Mouse (Mus musculus) heart, postnatal 0 days (tissue): ENCODE results near the gene Slc25a12. TPM values are rescaled to one million over a fixed set of nuclear protein-coding genes. Genes with fewer than 3 reads are reported as not detected.

ENCODE experiments used
- ATAC-seq: fragments of 200-750 bp; cut with Nextera tagmentation; 2 replicates; pipeline ENCODE4 v1.8.0; 2017; ENCODE audit warnings: low read depth, moderate number of reproducible peaks, moderate library complexity; ENCODE audit not compliant: insufficient read depth
- DNase-seq: peaks from one replicate; pipeline ENCODE4 v3.0.0-alpha.2; 2016; ENCODE audit warnings: low spot score
- H3K27ac ChIP-seq: fragments of 300-500 bp; sonication (generic); 2 replicates; pipeline ENCODE4 v1.5.1; 2014; ENCODE audit warnings: low read depth, mild to moderate bottlenecking
- H3K27me3 ChIP-seq: fragments of 300-500 bp; sonication (generic); 2 replicates; pipeline ENCODE4 v1.6.1; 2014; ENCODE audit warnings: low read length, mixed read lengths; ENCODE audit not compliant: control insufficient read depth, insufficient read depth
- H3K36me3 ChIP-seq: fragments of 300-500 bp; sonication (generic); replicated peaks from 2 replicates; pipeline ENCODE4 v1.6.1; 2014; ENCODE audit warnings: low read length, mixed read lengths; ENCODE audit not compliant: control insufficient read depth, insufficient read depth
- H3K4me1 ChIP-seq: fragments of 300-500 bp; sonication (generic); 2 replicates; pipeline ENCODE4 v1.6.1; 2014; ENCODE audit warnings: antibody characterized with exemption; ENCODE audit not compliant: control insufficient read depth, insufficient read depth
- H3K4me2 ChIP-seq: fragments of 300-500 bp; sonication (generic); 2 replicates; pipeline ENCODE4 v1.6.1; 2014; ENCODE audit warnings: low read depth, mild to moderate bottlenecking, low read length, moderate library complexity
- H3K4me3 ChIP-seq: fragments of 300-500 bp; sonication (generic); 2 replicates; pipeline ENCODE4 v1.5.1; 2014; ENCODE audit warnings: low read depth, low read length
- H3K9ac ChIP-seq: fragments of 300-500 bp; sonication (generic); replicated peaks from 2 replicates; pipeline ENCODE4 v1.6.1; 2014; ENCODE audit warnings: low read depth, low read length, mixed read lengths
- H3K9me3 ChIP-seq: fragments of 300-500 bp; sonication (generic); replicated peaks from 2 replicates; pipeline ENCODE4 v1.6.1; 2016; ENCODE audit warnings: low read length; ENCODE audit not compliant: control insufficient read depth
- CTCF ChIP-seq: IDR thresholded peaks from 2 replicates; pipeline ENCODE4 v1.5.1; 2016; ENCODE audit warnings: antibody characterized with exemption, control low read depth, low read depth
- EP300 ChIP-seq: IDR thresholded peaks from 2 replicates; pipeline ENCODE4 v1.6.1; 2016; ENCODE audit warnings: antibody characterized with exemption, low read depth
- WGBS: fragments of 180-500 bp; shearing (Covaris S2); extraction: QIAGEN DNeasy Blood & Tissue Kit; methylation state at CpG from one replicate; pipeline ENCODE4 v1.1.7; 2014; 5-methylcytosine and 5-hydroxymethylcytosine counted together
- polyA plus RNA-seq: library from polyadenylated mRNA; unstranded; fragments of >200 nt; fragmentation: Nextera tagmentation; extraction: Ambion mirVana; gene quantifications from 2 replicates; pipeline ENCODE4 v1.2.1, GENCODE M21; 2015
- total RNA-seq: library from RNA; depleted of rRNA; stranded (reverse); fragments of >200 nt; gene quantifications from 2 replicates; pipeline ENCODE4 v1.2.3, GENCODE M21; 2014; ENCODE audit warnings: low replicate concordance

Gene Slc25a12
- total and polyA plus RNA-seq, 2 experiments from 2014 or later = 155 to 159 TPM

- TF ChIP-seq CTCF = no peak
- no peak for TF ChIP-seq EP300
- Histone ChIP-seq H3K4me1 (no peaks in the 10 kb centered on the region), H3K27ac (peak overlapping the region; percentile 20; the same call in 1 of the 2 replicates), H3K4me3 (no peak overlapping the region), H3K4me2 (no peak overlapping the region), H3K9me3 (no peaks in the 10 kb centered on the region), H3K36me3 (peaks cover 59% of the 10 kb centered on the region), H3K27me3 (no peaks in the 10 kb centered on the region), H3K9ac (no peak overlapping the region)
- DNase-seq (peak; percentile 9), ATAC-seq (peak; percentile 73)
- WGBS = 72% methylated on average over 20 of the region's 20 CpGs
Observed at GRCm38 (mm10) chr2:71264585-71264984, 103.0 kb downstream of the Slc25a12 start.

DNA sequence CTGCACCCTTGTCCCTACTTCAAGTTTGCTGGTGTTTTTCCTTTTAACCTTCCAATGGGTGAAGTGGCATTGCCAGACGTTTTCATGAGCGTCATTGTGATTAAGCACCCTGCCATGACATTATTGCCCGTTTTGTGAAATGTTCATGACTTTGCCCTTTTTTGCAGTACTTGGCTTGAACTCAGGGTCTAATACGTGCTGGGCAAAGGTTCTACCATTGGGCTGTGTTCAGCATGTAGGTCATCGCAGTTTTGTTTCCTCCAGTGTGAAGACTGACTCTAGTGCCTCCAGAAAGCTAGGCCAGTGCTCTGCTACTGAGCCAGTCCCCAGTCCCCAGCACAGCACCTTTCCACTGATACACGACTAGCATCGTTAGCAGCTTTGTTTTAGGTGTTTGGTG is 111.0 kb downstream of the Slc25a12 start:
- Histone ChIP-seq H3K27me3 (no peaks in the 10 kb centered on the region), H3K4me2 (no peak overlapping the region), H3K9me3 (no peaks in the 10 kb centered on the region), H3K4me3 (no peak overlapping the region), H3K36me3 (peaks cover 82% of the 10 kb centered on the region), H3K9ac (no peak overlapping the region), H3K27ac (no peak overlapping the region), H3K4me1 (no peaks in the 10 kb centered on the region)
- WGBS = 85% methylated on average over 7 of the region's 7 CpGs
- ATAC-seq (no peak), DNase-seq (no peak)
- TF ChIP-seq CTCF (no peak), EP300 (no peak)

DNA sequence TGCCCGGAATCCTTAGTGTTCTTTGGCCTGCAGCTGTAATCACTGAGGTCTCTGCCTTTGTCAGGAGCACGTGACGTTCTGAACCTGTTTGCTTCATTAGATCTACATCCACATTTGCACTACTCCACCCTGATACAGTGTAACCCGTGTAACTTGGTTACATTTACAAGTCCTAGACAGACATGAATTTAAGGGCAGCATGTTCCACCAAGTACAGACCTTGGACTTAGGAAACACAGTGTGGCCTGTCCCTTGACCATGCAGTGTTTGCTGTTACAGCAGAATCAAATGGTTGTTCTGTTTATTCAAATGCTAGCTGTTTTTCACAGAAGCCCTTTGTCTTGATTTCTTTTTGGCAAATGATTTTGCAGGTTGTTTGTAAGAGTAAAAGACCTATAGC is 112.7 kb downstream of the Slc25a12 start:
- no peak for TF ChIP-seq CTCF
- no peak for TF ChIP-seq EP300
- H3K27ac ChIP-seq = no peak overlapping the region
- H3K9ac ChIP-seq = no peak overlapping the region
- no peak for DNase-seq
- ATAC-seq = no peak
- no peaks in the 10 kb centered on the region for H3K4me1 ChIP-seq
- peaks cover 87% of the 10 kb centered on the region for H3K36me3 ChIP-seq
- WGBS = 49% methylated on average over 4 of the region's 4 CpGs
- H3K27me3 ChIP-seq = no peaks in the 10 kb centered on the region
- H3K9me3 ChIP-seq = no peaks in the 10 kb centered on the region
- no peak overlapping the region for H3K4me2 ChIP-seq
- H3K4me3 ChIP-seq = no peak overlapping the region

DNA sequence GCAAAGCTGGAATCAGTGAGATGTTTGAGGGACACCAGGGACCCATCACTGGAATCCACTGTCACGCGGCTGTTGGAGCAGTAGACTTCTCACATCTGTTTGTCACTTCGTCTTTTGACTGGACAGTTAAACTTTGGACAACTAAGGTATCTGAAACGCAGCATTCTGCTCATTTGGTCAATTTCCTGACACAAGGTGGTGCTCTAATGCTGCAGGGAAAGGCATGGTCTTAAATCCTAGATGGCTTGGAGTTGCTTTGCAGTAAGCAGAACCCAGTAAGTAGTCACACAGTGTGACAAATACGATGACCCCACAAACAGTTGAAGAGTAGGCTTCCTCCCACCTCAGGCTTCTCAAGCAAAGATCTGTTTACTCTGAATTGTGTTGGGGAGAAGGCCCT is 116.7 kb downstream of the Slc25a12 start:
- Histone ChIP-seq H3K27ac (no peak overlapping the region), H3K27me3 (no peaks in the 10 kb centered on the region), H3K4me1 (no peaks in the 10 kb centered on the region), H3K36me3 (peaks cover 70% of the 10 kb centered on the region), H3K4me3 (no peak overlapping the region), H3K9ac (no peak overlapping the region), H3K4me2 (no peak overlapping the region), H3K9me3 (no peaks in the 10 kb centered on the region)
- ATAC-seq = no peak
- DNase-seq = no peak
- WGBS = 82% methylated on average over 5 of the region's 5 CpGs
- TF ChIP-seq EP300 = no peak
- peak; percentile 52 for TF ChIP-seq CTCF

GRCm38 (mm10) chr2:71248071-71248470 is 119.5 kb downstream of the Slc25a12 start:
- peaks cover 63% of the 10 kb centered on the region for H3K36me3 ChIP-seq
- DNase-seq (no peak), ATAC-seq (no peak)
- no peak for TF ChIP-seq CTCF
- no peak for TF ChIP-seq EP300
- H3K9me3 ChIP-seq = no peaks in the 10 kb centered on the region
- no peak overlapping the region for H3K9ac ChIP-seq
- no peak overlapping the region for H3K27ac ChIP-seq
- H3K4me2 ChIP-seq = no peak overlapping the region
- no peak overlapping the region for H3K4me3 ChIP-seq
- no peaks in the 10 kb centered on the region for H3K4me1 ChIP-seq
- 44% methylated on average over 3 of the region's 3 CpGs for WGBS
- no peaks in the 10 kb centered on the region for H3K27me3 ChIP-seq

DNA sequence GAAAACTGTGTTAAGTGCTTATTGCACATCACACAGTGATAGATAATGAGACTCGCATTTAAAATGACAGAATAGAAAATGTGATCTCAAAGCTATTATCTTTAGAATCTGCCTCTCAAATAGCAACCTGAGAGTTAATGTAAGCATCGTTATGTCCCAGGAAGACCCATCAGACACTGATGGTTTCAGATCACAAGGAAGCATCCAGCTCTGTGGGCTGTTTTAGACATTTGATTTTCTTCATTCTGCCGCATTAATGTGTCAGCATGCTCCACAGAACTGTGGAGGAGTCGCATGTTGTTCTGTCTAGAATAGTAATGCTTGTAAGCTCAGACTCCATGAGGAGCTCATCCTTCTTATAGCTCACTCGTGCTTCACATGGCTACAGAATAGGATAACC is 121.5 kb downstream of the Slc25a12 start:
- DNase-seq = no peak
- TF ChIP-seq EP300 = no peak
- no peak for TF ChIP-seq CTCF
- Histone ChIP-seq H3K36me3 (peaks cover 50% of the 10 kb centered on the region), H3K9me3 (no peaks in the 10 kb centered on the region), H3K4me2 (no peak overlapping the region), H3K9ac (no peak overlapping the region), H3K4me1 (no peaks in the 10 kb centered on the region), H3K27ac (no peak overlapping the region), H3K4me3 (no peak overlapping the region), H3K27me3 (no peaks in the 10 kb centered on the region)
- 88% methylated on average over 5 of the region's 5 CpGs for WGBS
- no peak for ATAC-seq
